Mouse (Mus musculus): Measurements from ENCODE around the gene Calcoco1.

- no peak for TF ChIP-seq POLR2A (IDR thresholded peaks at IDR 0.05; ENCODE audit: insufficient read length, low read depth)
- no peak for TF ChIP-seq CEBPB (IDR thresholded peaks at IDR 0.05; ENCODE audit: insufficient read depth, poor library complexity, severe bottlenecking)
Observed at GRCm38 (mm10) chr15:102670281-102670680, 51.7 kb downstream of the Calcoco1 start.
